Mouse (Mus musculus): Measurements from ENCODE around the gene Lrguk. TPM values are rescaled to one million over a fixed set of nuclear protein-coding genes. Genes with fewer than 3 reads are reported as not detected.

Gene Lrguk
- total RNA-seq, 2 experiments from 2014 or later: 0.33 to 0.51 TPM

DNA sequence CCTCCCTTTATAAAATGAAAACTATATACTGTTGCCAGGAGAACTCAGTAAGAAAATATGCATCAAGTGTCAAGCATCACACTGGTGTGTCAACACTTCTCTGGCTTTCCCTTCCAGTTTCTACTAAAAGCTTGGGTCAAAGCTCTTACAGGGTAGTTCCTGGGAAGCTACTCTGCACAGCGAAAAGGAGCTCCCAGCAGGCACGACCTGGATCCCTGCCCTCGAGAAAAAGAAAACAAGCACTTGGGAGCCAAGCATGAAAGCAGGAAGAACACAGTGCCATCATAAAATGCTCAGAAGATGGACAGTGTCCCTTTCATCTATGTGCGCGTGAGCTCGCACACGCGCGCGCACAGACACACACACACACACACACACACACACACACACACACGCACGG lies 144.0 kb downstream of the Lrguk start:
- no peak for DNase-seq (ENCODE audit: low spot score in 2 of 2)

DNA sequence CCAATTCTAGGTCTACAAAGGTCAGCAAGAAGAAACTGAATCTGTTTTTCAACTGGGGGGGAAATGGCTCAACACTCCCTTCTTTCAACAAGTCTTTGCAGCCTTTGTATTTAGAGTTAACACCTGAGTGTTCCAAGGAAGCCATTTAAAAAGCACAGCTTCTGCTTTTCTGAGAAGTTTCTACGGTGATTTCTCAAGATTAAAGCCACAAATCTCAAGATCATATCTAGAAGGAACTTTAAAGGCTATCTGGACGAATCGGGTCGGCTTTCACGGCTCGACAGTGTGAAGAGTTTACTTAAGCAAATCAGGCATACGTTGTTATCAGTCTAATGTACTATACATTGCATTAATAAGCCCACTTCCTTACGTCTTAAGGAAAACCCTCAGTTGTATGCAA lies 145.5 kb downstream of the Lrguk start:
- DNase-seq (ENCODE audit: low spot score in 2 of 2): no peak

DNA sequence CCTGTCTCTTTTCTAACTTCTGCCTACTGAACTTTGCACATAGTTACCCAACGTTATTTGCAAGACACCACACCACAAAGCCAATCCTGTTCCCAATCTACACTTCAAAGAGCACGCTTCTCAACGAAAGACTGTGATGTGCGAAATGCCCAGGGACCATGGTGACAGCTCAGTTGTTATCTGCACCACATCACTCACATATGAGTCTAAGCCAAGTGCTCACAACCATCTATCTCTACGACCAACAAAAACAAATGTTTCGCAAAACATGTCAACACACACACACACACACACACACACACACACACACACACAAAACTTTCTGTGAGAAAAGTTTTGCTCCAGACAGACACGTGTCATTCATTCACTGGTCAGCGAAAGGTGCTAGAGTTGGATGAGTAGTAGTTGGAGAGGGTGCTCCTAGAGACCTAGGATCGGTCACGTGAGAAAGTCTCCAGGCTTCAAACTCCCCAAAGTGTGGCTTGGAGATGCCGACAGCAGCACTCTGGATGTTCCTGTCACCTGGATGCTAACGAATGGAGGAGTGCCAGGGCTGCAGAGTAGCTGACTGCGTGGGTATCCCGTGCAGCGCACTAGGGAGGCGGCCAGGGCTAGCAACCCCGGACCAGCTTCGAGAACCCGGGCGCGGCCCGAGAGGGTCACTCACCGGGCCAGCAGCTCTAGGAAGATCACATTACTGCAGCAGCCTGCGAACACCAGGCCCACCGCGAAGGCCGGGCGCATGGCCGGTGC lies 147.0 kb downstream of the Lrguk start:
- DNase-seq (ENCODE audit: low spot score in 2 of 2): no peak

- peak; percentile 81 for DNase-seq (ENCODE audit: low spot score in 2 of 2)
Measured at GRCm38 (mm10) chr6:34176864-34177247, 147.6 kb downstream of the Lrguk start, which contains the start of gene Slc35b4. Slc35b4 (minus strand) TSS chr6:34177111.

- DNase-seq (ENCODE audit: low spot score in 2 of 2): no peak
Measured at GRCm38 (mm10) chr6:34179007-34179406, 149.8 kb downstream of the Lrguk start.

DNA sequence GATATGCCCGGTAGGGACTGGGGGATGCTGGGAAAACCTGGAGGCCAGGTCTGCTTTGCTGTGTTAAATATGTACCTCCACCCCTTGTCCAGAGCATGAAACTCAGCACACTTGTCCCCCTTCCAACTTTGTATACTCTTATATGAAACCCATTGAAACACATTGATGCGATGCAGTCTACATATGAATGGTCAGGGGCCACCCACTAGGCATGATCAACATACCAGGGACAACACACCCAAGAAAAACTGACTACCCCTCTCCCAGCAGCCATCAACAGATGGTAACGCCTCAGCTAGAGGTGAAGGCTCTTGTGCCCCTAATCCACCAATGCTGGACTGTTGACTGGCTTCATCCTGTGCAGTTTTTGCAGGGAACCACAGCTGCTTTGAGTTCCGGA lies 150.7 kb downstream of the Lrguk start:
- DNase-seq (ENCODE audit: low spot score in 2 of 2): no peak

DNA sequence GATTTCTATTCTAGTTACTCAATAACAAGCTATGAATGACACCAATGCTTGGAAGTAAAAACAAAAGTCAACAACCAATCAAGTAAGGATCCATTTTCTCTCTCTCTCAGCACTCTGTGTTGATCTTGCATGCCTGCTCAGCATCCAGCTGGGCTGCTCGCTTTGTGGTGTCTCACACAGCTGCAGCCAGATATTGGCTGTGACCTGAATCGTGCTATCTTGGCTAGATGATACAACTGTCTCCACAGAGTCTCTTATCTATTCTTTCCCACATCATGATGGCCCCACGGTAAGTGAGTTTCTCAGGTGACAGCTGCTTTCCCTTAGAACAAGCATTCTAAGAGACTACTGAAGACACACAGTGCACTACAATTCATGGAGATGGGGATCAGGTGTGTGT lies 152.7 kb downstream of the Lrguk start:
- no peak for DNase-seq (ENCODE audit: low spot score in 2 of 2)

DNA sequence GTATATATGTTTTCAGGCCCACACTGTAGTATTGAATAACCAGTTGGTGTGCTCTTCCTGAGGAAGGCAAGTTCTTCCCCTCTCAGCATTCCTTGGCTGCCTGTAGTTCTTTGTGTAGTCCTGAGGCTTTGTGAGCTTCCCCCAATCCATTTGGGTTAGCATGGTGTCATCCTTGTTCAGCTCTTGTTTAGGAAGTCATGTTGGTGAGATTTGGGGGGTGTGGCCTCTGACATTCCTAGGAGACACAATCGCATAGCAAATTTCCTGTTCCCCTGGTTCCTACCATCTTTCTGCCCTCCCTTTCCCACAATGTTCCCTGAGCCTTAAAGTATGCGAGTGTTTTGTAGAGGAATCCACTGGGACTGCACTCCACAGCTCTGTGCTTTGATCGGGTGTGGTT lies 154.1 kb downstream of the Lrguk start:
- no peak for DNase-seq (ENCODE audit: low spot score in 2 of 2)

Other genes with a start within 250 kb of the Lrguk start
- 10 to 100 TPM; 28.2 to 28.4 TPM for gene Slc35b4, start 147.7 kb downstream of the Lrguk start, total RNA-seq (2021)

Measured in adrenal gland, adult 18-20 months (tissue).